Mouse (Mus musculus): Measurements from ENCODE around the gene Lhfp.

DNA sequence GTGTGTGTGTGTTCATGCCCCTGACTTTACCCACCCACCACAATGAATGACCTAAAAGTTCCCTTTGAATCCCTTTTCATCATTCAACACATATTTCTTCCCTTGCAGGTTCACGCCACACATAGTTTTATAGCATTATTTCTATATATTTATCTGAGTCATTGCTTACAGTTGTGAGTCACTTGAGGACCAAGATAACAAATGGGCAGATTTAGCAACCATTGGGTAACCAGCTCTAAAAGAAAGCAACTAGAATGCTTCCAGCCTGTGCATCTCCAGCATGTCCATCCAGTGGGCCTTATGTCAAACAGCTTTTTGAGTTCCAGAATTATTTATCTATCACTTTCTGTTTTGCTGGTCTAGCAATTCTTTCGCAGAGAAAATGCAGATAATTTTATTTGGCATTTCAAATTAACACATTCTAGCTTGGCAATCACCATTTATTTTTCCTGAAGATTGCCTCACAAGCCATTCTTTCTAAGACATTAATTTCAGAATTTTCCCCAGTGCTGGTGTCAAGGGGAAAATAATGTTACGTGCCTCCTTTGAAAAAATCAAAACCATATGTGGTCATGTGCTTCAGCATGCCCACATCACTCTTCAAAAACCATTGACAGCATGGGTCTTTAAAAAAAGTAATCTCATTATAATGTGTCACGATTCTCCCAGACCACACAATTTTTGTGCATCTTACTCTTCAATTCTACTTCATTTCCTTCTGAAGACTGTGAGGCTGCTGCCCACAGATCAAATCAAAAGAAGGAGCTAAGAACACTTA, 263.0 kb downstream of the Lhfp start:
- no peak for TF ChIP-seq CTCF (IDR thresholded peaks at IDR 0.05; ENCODE audit: low read depth, low read length)
- no peak for TF ChIP-seq POLR2A (IDR thresholded peaks at IDR 0.05; ENCODE audit: extremely low read depth, insufficient read depth, low read length)
